Comparison of ENCODE assay signal across 9 mouse cellular contexts in the genomic region with DNA sequence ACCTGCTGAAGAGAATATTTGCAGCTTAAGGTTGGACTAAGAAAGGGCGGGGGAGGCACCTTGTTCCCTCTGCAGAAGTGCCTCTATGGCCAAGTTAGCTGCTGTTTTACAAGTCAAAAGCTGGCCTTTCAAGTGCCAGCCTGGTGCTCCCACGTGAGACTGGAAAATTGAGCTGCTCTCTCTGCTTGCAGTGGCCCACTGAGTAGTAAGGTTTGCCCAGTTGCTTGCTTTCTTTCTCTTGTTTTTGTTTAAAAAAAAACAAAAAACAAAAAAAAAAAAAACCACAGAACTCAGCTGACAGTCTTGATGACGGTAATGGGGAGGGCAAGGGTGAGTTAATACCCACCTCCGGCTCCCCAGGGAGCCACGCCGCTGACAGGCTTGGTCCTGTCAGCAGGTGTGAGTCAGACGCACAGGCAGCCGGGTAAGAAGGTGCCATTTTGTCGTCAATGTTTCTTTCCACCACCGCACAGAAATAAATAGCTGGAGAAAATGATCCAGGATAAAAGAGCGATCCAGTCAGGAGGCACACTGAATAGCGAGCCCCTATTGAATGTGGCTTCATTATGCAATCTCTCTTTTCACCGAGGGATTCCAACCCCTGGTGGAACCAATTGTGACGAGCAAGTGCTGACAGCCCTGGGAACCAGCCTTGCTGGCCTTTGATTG. TPM values are rescaled to one million over a fixed set of nuclear protein-coding genes. Genes with fewer than 3 reads are reported as not detected.
DNase-seq lines count a peak whose midpoint lies in the region; ATAC-seq and TF ChIP-seq lines count a peak whose summit lies in the region.
"Had no signal": no experiment of that assay in that cellular context is flagged by ENCODE, and none has a peak within 500 bp of the region (broad histone marks: within the 10 kb centered on the region; RNA-seq: fewer than 3 reads in every experiment).

No protein-coding gene starts in this region.

- H3K4me1 ChIP-seq in forebrain, embryonic 14.5 days (ENCODE audit: control insufficient read depth, insufficient read depth, low read length) = peaks cover 42% of the 10 kb centered on the region
- H3K4me1 ChIP-seq in midbrain, embryonic 11.5 days (ENCODE audit: control insufficient read depth, insufficient read depth, low read length) = peaks cover 39% of the 10 kb centered on the region
- no peaks in the 10 kb centered on the region for H3K4me1 ChIP-seq in thymus, adult 2 months (replicated peaks; ENCODE audit: control insufficient read depth, insufficient read depth, low read length)

- TF ChIP-seq POLR2A in thymus, adult 2 months (IDR thresholded peaks at IDR 0.05; ENCODE audit: control insufficient read depth, extremely low read depth, insufficient read depth, low read length, poor library complexity) = no peak

- H3K36me3 ChIP-seq in forebrain, embryonic 14.5 days (ENCODE audit: control insufficient read depth, insufficient read depth, low read length) = no peaks in the 10 kb centered on the region
- no peaks in the 10 kb centered on the region for H3K36me3 ChIP-seq in midbrain, embryonic 11.5 days (ENCODE audit: control insufficient read depth, insufficient read depth, low read length)
- no peaks in the 10 kb centered on the region for H3K36me3 ChIP-seq in thymus, adult 2 months (ENCODE audit: control insufficient read depth, insufficient read depth, low read length)
- H3K36me3 ChIP-seq: intestine, embryonic 15.5 days had no signal

- no peaks in the 10 kb centered on the region for H3K9me3 ChIP-seq in forebrain, embryonic 14.5 days (replicated peaks; ENCODE audit: control insufficient read depth, low read length)
- H3K9me3 ChIP-seq in midbrain, embryonic 11.5 days (ENCODE audit: control insufficient read depth, low read length) = no peaks in the 10 kb centered on the region
- H3K9me3 ChIP-seq: intestine, embryonic 15.5 days had no signal

- intact Hi-C loops in gastrocnemius, adult 2 months (cut with DNase I) = no loop called here
- intact Hi-C loops in gastrocnemius, postnatal 14 days (cut with DNase I; ENCODE audit: low total_unique reads) = no loop called here

- no peaks in the 10 kb centered on the region for H3K27me3 ChIP-seq in forebrain, embryonic 14.5 days (replicated peaks; ENCODE audit: control insufficient read depth, insufficient read depth, low read length)
- no peaks in the 10 kb centered on the region for H3K27me3 ChIP-seq in midbrain, embryonic 11.5 days (ENCODE audit: control insufficient read depth, insufficient read depth, low read length)
- H3K27me3 ChIP-seq in thymus, adult 2 months (ENCODE audit: control insufficient read depth, insufficient read depth, low read length) = no peaks in the 10 kb centered on the region
- H3K27me3 ChIP-seq: intestine, embryonic 15.5 days had no signal

- WGBS in forebrain, embryonic 14.5 days = 1% methylated on average over 14 of the region's 14 CpGs
- WGBS in midbrain, embryonic 11.5 days = 4% methylated on average over 14 of the region's 14 CpGs
- WGBS in thymus, adult 2 months = 88% methylated on average over 14 of the region's 14 CpGs

- no peak overlapping the region for H3K27ac ChIP-seq in gastrocnemius, adult 2 months
- peak overlapping the region; percentile 55 for H3K27ac ChIP-seq in forebrain, embryonic 14.5 days (ENCODE audit: low read depth, low read length)
- H3K27ac ChIP-seq in midbrain, embryonic 11.5 days (ENCODE audit: low read depth, low read length) = peak overlapping the region; percentile 77
- H3K27ac ChIP-seq in thymus, adult 2 months (ENCODE audit: control insufficient read depth, insufficient read depth, low read length) = no peak overlapping the region
- H3K27ac ChIP-seq: intestine, embryonic 15.5 days had no signal

- TF ChIP-seq CTCF in gastrocnemius, adult 2 months (IDR thresholded peaks at IDR 0.05) = no peak
- no peak for TF ChIP-seq CTCF in thymus, adult 2 months (IDR thresholded peaks at IDR 0.05; ENCODE audit: borderline replicate concordance, control insufficient read depth, extremely low read depth, insufficient read depth, low read length, poor library complexity)

- peak; percentile 84 for ATAC-seq in forebrain, embryonic 14.5 days
- peak; percentile 91 for ATAC-seq in midbrain, embryonic 11.5 days (ENCODE audit: low FRiP score)
- ATAC-seq: intestine, embryonic 15.5 days had no signal

- no peak for DNase-seq in gastrocnemius, adult 2 months
- no peak for DNase-seq in gastrocnemius, postnatal 14 days
- peak; percentile 73 for DNase-seq in ES-CJ7 (ENCODE audit: low read depth, low spot score)
- peak; percentile 85 for DNase-seq in forebrain, embryonic 14.5 days (ENCODE audit: low spot score)
- peak; percentile 96 for DNase-seq in midbrain, embryonic 11.5 days (ENCODE audit: low spot score, missing footprints)
- DNase-seq in cerebellum, adult 9-10 months = no peak
- DNase-seq in layer of hippocampus, postnatal 25 days (ENCODE audit: extremely low spot score in 1 of 2, low spot score in 1 of 2) = no peak
- DNase-seq in thymus, adult 2 months = no peak

- peak overlapping the region; percentile 24 for H3K4me3 ChIP-seq in gastrocnemius, adult 2 months
- H3K4me3 ChIP-seq in forebrain, embryonic 14.5 days (ENCODE audit: low read depth, low read length) = no peak overlapping the region
- H3K4me3 ChIP-seq in midbrain, embryonic 11.5 days (ENCODE audit: low read depth, low read length) = no peak overlapping the region
- H3K4me3 ChIP-seq in thymus, adult 2 months (ENCODE audit: control insufficient read depth, insufficient read depth, low read length) = no peak overlapping the region
- H3K4me3 ChIP-seq: intestine, embryonic 15.5 days had no signal

- peak overlapping the region; percentile 43 for H3K4me2 ChIP-seq in forebrain, embryonic 14.5 days (ENCODE audit: low read length)
- H3K4me2 ChIP-seq in midbrain, embryonic 11.5 days = peak overlapping the region; percentile 20
- H3K4me2 ChIP-seq: intestine, embryonic 15.5 days had no signal

- H3K9ac ChIP-seq in forebrain, embryonic 14.5 days (ENCODE audit: low read length) = peak overlapping the region; percentile 43; the same call in 1 of the 2 replicates
- H3K9ac ChIP-seq in midbrain, embryonic 11.5 days (ENCODE audit: low read length) = no peak overlapping the region
- H3K9ac ChIP-seq: intestine, embryonic 15.5 days had no signal

RNA-seq across cellular contexts. Expression of gene Cryzl2, which starts 18.3 kb away (rescaled TPM):
- under 1 TPM; 0.33 to 0.45 TPM for total RNA-seq in gastrocnemius, adult 2 months (2021)
- total RNA-seq in gastrocnemius, postnatal 14 days (2021) = 1 to 10 TPM; 2.7 to 3.1 TPM
- polyA plus RNA-seq in forebrain, embryonic 14.5 days (2014; fragmentation: Nextera tagmentation; extraction: Ambion mirVana) = 7.1 and 8.1 TPM in 2 replicates
- 7.4 and 8.3 TPM in 2 replicates for polyA plus RNA-seq in midbrain, embryonic 11.5 days (2014; fragmentation: Nextera tagmentation; extraction: Ambion mirVana)
- 1 to 10 TPM; 3.6 to 4.6 TPM for total RNA-seq in layer of hippocampus, postnatal 25 days (2021)
- 6.6 and 8.4 TPM in 2 replicates for polyA plus RNA-seq in thymus, adult 2 months (2012; rRNA removed)

RNA-seq across cellular contexts. Expression of gene Rasal2, which starts 27.7 kb away (rescaled TPM):
- 1 to 10 TPM; 6.4 to 7.4 TPM for total RNA-seq in gastrocnemius, adult 2 months (2021)
- 10 to 100 TPM; 13.5 to 14.3 TPM for total RNA-seq in gastrocnemius, postnatal 14 days (2021)
- polyA plus RNA-seq in forebrain, embryonic 14.5 days (2014; fragmentation: Nextera tagmentation; extraction: Ambion mirVana) = 30.7 and 32.5 TPM in 2 replicates
- 20.8 and 23.8 TPM in 2 replicates for polyA plus RNA-seq in midbrain, embryonic 11.5 days (2014; fragmentation: Nextera tagmentation; extraction: Ambion mirVana)
- total RNA-seq in layer of hippocampus, postnatal 25 days (2021) = 10 to 100 TPM; 70.0 to 77.8 TPM
- polyA plus RNA-seq in thymus, adult 2 months (2012; rRNA removed) = 1.3 TPM in 2 replicates

Comparison
In these comparisons a context has a peak if more than half of its experiments do, and no peak if none do; other contexts are left out.
1. DNase-seq: peak in ES-CJ7 (single experiment), forebrain, embryonic 14.5 days (single experiment) and midbrain, embryonic 11.5 days (single experiment); none in gastrocnemius, adult 2 months (single experiment), gastrocnemius, postnatal 14 days (single experiment), cerebellum, adult 9-10 months (single experiment), layer of hippocampus, postnatal 25 days (0 of 2) and thymus, adult 2 months (single experiment).
2. H3K27ac ChIP-seq: peak in forebrain, embryonic 14.5 days (single experiment) and midbrain, embryonic 11.5 days (single experiment); none in gastrocnemius, adult 2 months (single experiment) and thymus, adult 2 months (single experiment).
3. RNA of gene Rasal2, which starts 27.7 kb away (total RNA-seq): 70.0 to 77.8 TPM in layer of hippocampus, postnatal 25 days; 13.5 to 14.3 TPM in gastrocnemius, postnatal 14 days and 6.4 to 7.4 TPM in gastrocnemius, adult 2 months; every median in the first group is over 4 times any median in the second.